In genomic region chr16:97357188-97357821, GRCm38 (mm10) we compare ENCODE assay signal across 8 mouse cellular contexts. TPM values are rescaled to one million over a fixed set of nuclear protein-coding genes. Genes with fewer than 3 reads are reported as not detected.
DNase-seq lines count a peak whose midpoint lies in the region; TF ChIP-seq lines count a peak whose summit lies in the region.

No protein-coding gene starts in this region.

- TF ChIP-seq POLR2A in lung, adult 2 months (IDR thresholded peaks at IDR 0.05; ENCODE audit: borderline replicate concordance, extremely low read depth, low read depth, low read length) = no peak

- whole genome bisulfite sequencing in lung, adult 2 months = under 1% methylated on average over 25 of the region's 25 CpGs

- DNase-seq in urinary bladder, adult 18-20 months (ENCODE audit: low spot score in 2 of 2) = peak; percentile 58 to 68
- DNase-seq in urinary bladder, postnatal 10 days (ENCODE audit: low spot score) = no peak
- DNase-seq in frontal cortex, postnatal 10 days (ENCODE audit: low spot score in 2 of 2) = peak; percentile 21 to 29
- DNase-seq in heart, postnatal 4 days = peak; percentile 68
- peak; percentile 11 to 39 for DNase-seq in layer of hippocampus, adult 18-20 months (ENCODE audit: low spot score in 2 of 2)
- DNase-seq in lung, adult 2 months = peak; percentile 27
- DNase-seq in ovary, postnatal 14 days (ENCODE audit: low spot score) = peak; percentile 16
- no peak for DNase-seq in thymus, postnatal 10 days (ENCODE audit: low spot score in 2 of 2)

- no peaks in the 10 kb centered on the region; the same call in 1 of the 2 replicates for H3K4me1 ChIP-seq in lung, adult 2 months (ENCODE audit: control insufficient read depth, insufficient read depth, low read length)

- no peak for TF ChIP-seq CTCF in lung, adult 2 months (IDR thresholded peaks at IDR 0.05; ENCODE audit: insufficient read depth, low read length)

- H3K4me3 ChIP-seq in lung, adult 2 months (replicated peaks; ENCODE audit: extremely low read depth, low read depth, low read length) = peak overlapping the region; percentile 56

RNA-seq across cellular contexts. Expression of gene Bace2, which starts 0.8 kb away (rescaled TPM):
- total RNA-seq in heart, postnatal 4 days (2021) = 10 to 100 TPM; 36.4 to 40.2 TPM
- total RNA-seq in layer of hippocampus, adult 18-20 months (2021) = 1 to 10 TPM; 2.1 to 3.3 TPM
- polyA plus RNA-seq in lung, adult 2 months (2012; rRNA removed) = 3.8 and 4.4 TPM in 2 replicates

Comparison
In these comparisons a context has a peak if more than half of its experiments do, and no peak if none do; other contexts are left out.
1. DNase-seq: peak in urinary bladder, adult 18-20 months (2 of 2), frontal cortex, postnatal 10 days (2 of 2), heart, postnatal 4 days (single experiment), layer of hippocampus, adult 18-20 months (2 of 2), lung, adult 2 months (single experiment) and ovary, postnatal 14 days (single experiment); none in urinary bladder, postnatal 10 days (single experiment) and thymus, postnatal 10 days (0 of 2).
2. RNA of gene Bace2, which starts 0.8 kb away (total RNA-seq): 36.4 to 40.2 TPM in heart, postnatal 4 days; 2.1 to 3.3 TPM in layer of hippocampus, adult 18-20 months; every median in the first group is over 4 times any median in the second.